Mouse (Mus musculus) brown adipose tissue, adult 24 weeks (tissue): ENCODE data around the gene Slc16a11. TPM values are rescaled to one million over a fixed set of nuclear protein-coding genes. Genes with fewer than 3 reads are reported as not detected.
"Not testable (repeated sequence)": the region's sequence is repeated elsewhere in the genome, so short reads cannot be mapped to it uniquely, and the experiment has no call there.

ENCODE experiments used
- H3K27ac ChIP-seq: fragments of 200-500 bp; replicated peaks from 2 replicates; pipeline ENCODE4 v1.5.1; 2012; ENCODE audit warnings: low read depth, mild to moderate bottlenecking, low read length
- H3K4me1 ChIP-seq: fragments of 200-500 bp; 2 replicates; pipeline ENCODE4 v1.6.1; 2012; ENCODE audit warnings: low read length, mixed read lengths; ENCODE audit not compliant: control insufficient read depth, insufficient read depth, insufficient read length
- H3K4me3 ChIP-seq: fragments of 200-500 bp; 2 replicates; pipeline ENCODE4 v1.5.1; 2012; ENCODE audit warnings: low read depth, mild to moderate bottlenecking, low read length, moderate library complexity; ENCODE audit not compliant: insufficient read depth
- polyA plus RNA-seq: library from polyadenylated mRNA; stranded (reverse); fragments of >200 nt; gene quantifications from 2 replicates; pipeline ENCODE4 v1.2.4, GENCODE M21; 2012; ENCODE audit not compliant: missing spikeins, insufficient read depth, insufficient read length

The Slc16a11 gene
- polyA plus RNA-seq = not detected in 2 replicates

GRCm38 (mm10) chr11:70212423-70212822 is at the start of gene Slc16a11:
Slc16a11 (plus strand) TSS chr11:70212752.
- Histone ChIP-seq H3K4me1 (peaks cover 9% of the 10 kb centered on the region), H3K4me3 (peak within 1 kb of the TSS; percentile 48), H3K27ac (no peak within 1 kb of the TSS)

- H3K27ac ChIP-seq = peak overlapping the region; percentile 39
- 0 out of 2 replicates have a peak overlapping the region, but pooled peaks have one; percentile 11 for H3K4me3 ChIP-seq
- no peaks in the 10 kb centered on the region; the same call in 1 of the 2 replicates for H3K4me1 ChIP-seq
Observed at GRCm38 (mm10) chr11:70165972-70166921, 46.3 kb upstream of the Slc16a11 start.

- Histone ChIP-seq H3K27ac (0 out of 2 replicates have a peak overlapping the region, but pooled peaks have one; percentile 24), H3K4me3 (peak overlapping the region; percentile 33), H3K4me1 (no peaks in the 10 kb centered on the region; the same call in 1 of the 2 replicates)
Observed at GRCm38 (mm10) chr11:70168136-70168535, 44.4 kb upstream of the Slc16a11 start.

- not testable (repeated sequence) for H3K4me3 ChIP-seq, H3K27ac ChIP-seq, H3K4me1 ChIP-seq
Observed at GRCm38 (mm10) chr11:70169471-70169870, 43.1 kb upstream of the Slc16a11 start.

- Histone ChIP-seq H3K27ac (no peak overlapping the region), H3K4me1 (no peaks in the 10 kb centered on the region; the same call in 1 of the 2 replicates), H3K4me3 (no peak overlapping the region)
Observed at GRCm38 (mm10) chr11:70170291-70170690, 42.3 kb upstream of the Slc16a11 start.

- Histone ChIP-seq H3K4me1 (no peaks in the 10 kb centered on the region; the same call in 1 of the 2 replicates), H3K27ac (no peak overlapping the region), H3K4me3 (no peak overlapping the region)
Observed at GRCm38 (mm10) chr11:70171181-70171580, 41.4 kb upstream of the Slc16a11 start.

- Histone ChIP-seq H3K4me1 (no peaks in the 10 kb centered on the region; the same call in 1 of the 2 replicates), H3K27ac (no peak overlapping the region), H3K4me3 (no peak overlapping the region)
Observed at GRCm38 (mm10) chr11:70171847-70172246, 40.7 kb upstream of the Slc16a11 start.

GRCm38 (mm10) chr11:70172298-70172697 is 40.3 kb upstream of the Slc16a11 start:
- no peak overlapping the region for H3K27ac ChIP-seq
- no peaks in the 10 kb centered on the region for H3K4me1 ChIP-seq
- H3K4me3 ChIP-seq = no peak overlapping the region

GRCm38 (mm10) chr11:70174491-70174890 is 38.1 kb upstream of the Slc16a11 start:
- Histone ChIP-seq H3K4me1 (no peaks in the 10 kb centered on the region), H3K27ac (no peak overlapping the region)

GRCm38 (mm10) chr11:70177647-70178046 is 34.9 kb upstream of the Slc16a11 start:
- Histone ChIP-seq H3K27ac (no peak overlapping the region), H3K4me1 (no peaks in the 10 kb centered on the region)

More at GRCm38 (mm10) chr11:70174491-70174890, 38.1 kb upstream of the Slc16a11 start:
- no peak overlapping the region for H3K4me3 ChIP-seq

GRCm38 (mm10) chr11:70178311-70178710 is 34.2 kb upstream of the Slc16a11 start:
- Histone ChIP-seq H3K27ac (no peak overlapping the region), H3K4me1 (no peaks in the 10 kb centered on the region), H3K4me3 (no peak overlapping the region)

More at GRCm38 (mm10) chr11:70177647-70178046, 34.9 kb upstream of the Slc16a11 start:
- no peak overlapping the region for H3K4me3 ChIP-seq

GRCm38 (mm10) chr11:70178756-70179155 is 33.8 kb upstream of the Slc16a11 start:
- Histone ChIP-seq H3K4me1 (no peaks in the 10 kb centered on the region), H3K4me3 (no peak overlapping the region), H3K27ac (no peak overlapping the region)

- Histone ChIP-seq H3K4me1 (no peaks in the 10 kb centered on the region), H3K4me3 (no peak overlapping the region), H3K27ac (no peak overlapping the region)
Observed at GRCm38 (mm10) chr11:70179401-70179800, 33.2 kb upstream of the Slc16a11 start.

GRCm38 (mm10) chr11:70180496-70180895 is 32.1 kb upstream of the Slc16a11 start:
- Histone ChIP-seq H3K27ac (no peak overlapping the region), H3K4me3 (no peak overlapping the region), H3K4me1 (peaks cover 2% of the 10 kb centered on the region; the same call in 1 of the 2 replicates)

GRCm38 (mm10) chr11:70185120-70185519 is 27.4 kb upstream of the Slc16a11 start:
- Histone ChIP-seq H3K27ac (peak overlapping the region; percentile 85), H3K4me1 (peaks cover 5% of the 10 kb centered on the region), H3K4me3 (no peak overlapping the region)
